Mouse (Mus musculus): Measurements from ENCODE around the gene Gfy.

DNA sequence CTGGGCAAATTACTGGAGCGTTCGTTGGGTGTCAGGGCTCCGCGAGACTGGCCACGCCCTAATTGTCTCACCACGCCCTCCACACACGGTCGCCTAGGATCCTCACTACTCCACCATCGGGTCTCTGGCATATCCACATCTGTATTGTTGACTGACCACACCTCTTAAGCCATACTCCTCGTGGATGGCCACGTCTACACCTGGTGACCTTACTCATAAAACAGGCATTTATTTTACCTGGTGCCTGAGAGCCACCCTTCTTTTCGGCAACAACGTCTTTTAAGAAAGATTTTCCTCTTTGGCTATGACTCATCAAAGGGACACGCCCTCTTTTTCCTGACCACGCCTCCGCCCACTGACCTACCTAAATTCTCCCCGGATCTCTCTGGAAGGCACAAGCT lies 32.5 kb upstream of the Gfy start, which contains the start of gene Dkkl1:
- TF ChIP-seq CTCF (IDR thresholded peaks at IDR 0.05; ENCODE audit: low read depth) (no peak), EP300 (IDR thresholded peaks at IDR 0.05; ENCODE audit: low read depth) (no peak)

Data from heart, postnatal 0 days (tissue).